Mouse (Mus musculus): ENCODE data around the gene Alkbh2. TPM values are rescaled to one million over a fixed set of nuclear protein-coding genes. Genes with fewer than 3 reads are reported as not detected.

Gene Alkbh2
- polyA plus RNA-seq, 1 experiment: 8.6 TPM

GRCm38 (mm10) chr5:114087875-114088480, 40.0 kb downstream of the Alkbh2 start:
- 57% methylated on average over 12 of the region's 12 CpGs for WGBS
- no peak for DNase-seq
- no peak for TF ChIP-seq POLR2A (IDR thresholded peaks at IDR 0.05; ENCODE audit: borderline replicate concordance, extremely low read depth, low read depth, low read length)

GRCm38 (mm10) chr5:114085501-114085900, 42.5 kb downstream of the Alkbh2 start:
- H3K4me3 ChIP-seq (replicated peaks; ENCODE audit: extremely low read depth, low read depth, low read length): no peak overlapping the region
- H3K4me1 ChIP-seq (ENCODE audit: control insufficient read depth, insufficient read depth, low read length): no peaks in the 10 kb centered on the region
- no peak for DNase-seq
- WGBS: 66% methylated on average over 14 of the region's 14 CpGs
- TF ChIP-seq CTCF (IDR thresholded peaks at IDR 0.05; ENCODE audit: insufficient read depth, low read length) (no peak), POLR2A (IDR thresholded peaks at IDR 0.05; ENCODE audit: borderline replicate concordance, extremely low read depth, low read depth, low read length) (no peak)

More at GRCm38 (mm10) chr5:114087875-114088480, 40.0 kb downstream of the Alkbh2 start:
- no peaks in the 10 kb centered on the region for H3K4me1 ChIP-seq (ENCODE audit: control insufficient read depth, insufficient read depth, low read length)
- no peak overlapping the region for H3K4me3 ChIP-seq (replicated peaks; ENCODE audit: extremely low read depth, low read depth, low read length)

GRCm38 (mm10) chr5:114077009-114077408, 51.0 kb downstream of the Alkbh2 start:
- TF ChIP-seq CTCF (IDR thresholded peaks at IDR 0.05; ENCODE audit: insufficient read depth, low read length) (no peak), POLR2A (IDR thresholded peaks at IDR 0.05; ENCODE audit: borderline replicate concordance, extremely low read depth, low read depth, low read length) (no peak)
- 61% methylated on average over 8 of the region's 8 CpGs for WGBS
- no peak overlapping the region for H3K4me3 ChIP-seq (replicated peaks; ENCODE audit: extremely low read depth, low read depth, low read length)
- H3K4me1 ChIP-seq (ENCODE audit: control insufficient read depth, insufficient read depth, low read length): no peaks in the 10 kb centered on the region
- no peak for DNase-seq

Other genes with a start within 250 kb of the Alkbh2 start
- gene Coro1c, start 219.5 kb downstream of the Alkbh2 start, polyA plus RNA-seq (2012; rRNA removed): 86.7 and 104 TPM in 2 replicates
- 22.1 and 27.3 TPM in 2 replicates for gene Ssh1, start 134.3 kb downstream of the Alkbh2 start, polyA plus RNA-seq (2012; rRNA removed)
- gene Dao, start 124.5 kb downstream of the Alkbh2 start, polyA plus RNA-seq (2012; rRNA removed): 0.05 and 0.17 TPM in 2 replicates
- 17.0 and 19.7 TPM in 2 replicates for gene Usp30, start 62.8 kb downstream of the Alkbh2 start, polyA plus RNA-seq (2012; rRNA removed)
- not detected in 2 replicates for gene Svop, start 36.6 kb downstream of the Alkbh2 start, polyA plus RNA-seq (2012; rRNA removed)
- 2.2 and 3.0 TPM in 2 replicates for gene Ung, start 2.2 kb upstream of the Alkbh2 start, polyA plus RNA-seq (2012; rRNA removed)
- gene Acacb, start 18.3 kb upstream of the Alkbh2 start, polyA plus RNA-seq (2012; rRNA removed): 20.0 and 37.5 TPM in 2 replicates
- gene Foxn4, start 145.6 kb upstream of the Alkbh2 start, polyA plus RNA-seq (2012; rRNA removed): 1.1 and 1.2 TPM in 2 replicates
- 2.1 and 2.8 TPM in 2 replicates for gene Myo1h, start 160.9 kb upstream of the Alkbh2 start, polyA plus RNA-seq (2012; rRNA removed)

Data from lung, adult 2 months (tissue).